Mouse (Mus musculus) forebrain, embryonic 15.5 days (tissue): ENCODE data around the gene Prcd. TPM values are rescaled to one million over a fixed set of nuclear protein-coding genes. Genes with fewer than 3 reads are reported as not detected.
"Not testable (repeated sequence)": the region's sequence is repeated elsewhere in the genome, so short reads cannot be mapped to it uniquely, and the experiment has no call there.

Experiments
- ATAC-seq: fragments of 200-750 bp; cut with Nextera tagmentation; replicated peaks from 2 replicates; pipeline ENCODE4 v1.8.0; 2017; ENCODE audit warnings: mild to moderate bottlenecking, moderate TSS enrichment, moderate library complexity
- H3K27ac ChIP-seq: fragments of 300-500 bp; sonication (generic); replicated peaks from 2 replicates; pipeline ENCODE4 v1.5.1; 2015; ENCODE audit warnings: mild to moderate bottlenecking, inconsistent platforms
- H3K27me3 ChIP-seq: fragments of 300-500 bp; sonication (generic); 2 replicates; pipeline ENCODE4 v1.6.1; 2015; ENCODE audit warnings: inconsistent platforms
- H3K36me3 ChIP-seq: fragments of 300-500 bp; sonication (generic); 2 replicates; pipeline ENCODE4 v1.6.1; 2015; ENCODE audit warnings: mild to moderate bottlenecking, inconsistent platforms
- H3K4me1 ChIP-seq: fragments of 300-500 bp; sonication (generic); 2 replicates; pipeline ENCODE4 v1.6.1; 2015; ENCODE audit warnings: inconsistent platforms
- H3K4me2 ChIP-seq: fragments of 300-500 bp; sonication (generic); replicated peaks from 2 replicates; pipeline ENCODE4 v1.6.1; 2015; ENCODE audit warnings: mild to moderate bottlenecking, inconsistent platforms
- H3K4me3 ChIP-seq: fragments of 300-500 bp; sonication (generic); 2 replicates; pipeline ENCODE4 v1.5.1; 2015; ENCODE audit warnings: mild to moderate bottlenecking, inconsistent platforms
- H3K9ac ChIP-seq: fragments of 300-500 bp; sonication (generic); replicated peaks from 2 replicates; pipeline ENCODE4 v1.6.1; 2015; ENCODE audit warnings: mild to moderate bottlenecking, inconsistent platforms
- H3K9me3 ChIP-seq: fragments of 300-500 bp; sonication (generic); 2 replicates; pipeline ENCODE4 v1.6.1; 2016; ENCODE audit warnings: inconsistent platforms
- WGBS: fragments of 180-500 bp; shearing (Covaris S2); methylation state at CpG from one replicate; pipeline ENCODE4 v1.1.7; 2015; ENCODE audit warnings: mixed read lengths; 5-methylcytosine and 5-hydroxymethylcytosine counted together
- polyA plus RNA-seq: library from polyadenylated mRNA; unstranded; fragments of >200 nt; fragmentation: Nextera tagmentation; extraction: Ambion mirVana; gene quantifications from 2 replicates; pipeline ENCODE4 v1.2.1, GENCODE M21; 2015

The Prcd gene
- polyA plus RNA-seq, 1 experiment from 2014 or later, result 2.0 TPM

GRCm38 (mm10) chr11:116656348-116657191 is 3.2 kb downstream of the Prcd start:
- Histone ChIP-seq H3K4me3 (no peak overlapping the region), H3K36me3 (no peaks in the 10 kb centered on the region), H3K4me1 (peaks cover 76% of the 10 kb centered on the region), H3K9ac (no peak overlapping the region), H3K9me3 (no peaks in the 10 kb centered on the region), H3K27ac (peak overlapping the region; percentile 76), H3K27me3 (peaks cover 7% of the 10 kb centered on the region; the same call in 1 of the 2 replicates), H3K4me2 (no peak overlapping the region)
- no peak for ATAC-seq
- 44% methylated on average over 16 of the region's 16 CpGs for WGBS

DNA sequence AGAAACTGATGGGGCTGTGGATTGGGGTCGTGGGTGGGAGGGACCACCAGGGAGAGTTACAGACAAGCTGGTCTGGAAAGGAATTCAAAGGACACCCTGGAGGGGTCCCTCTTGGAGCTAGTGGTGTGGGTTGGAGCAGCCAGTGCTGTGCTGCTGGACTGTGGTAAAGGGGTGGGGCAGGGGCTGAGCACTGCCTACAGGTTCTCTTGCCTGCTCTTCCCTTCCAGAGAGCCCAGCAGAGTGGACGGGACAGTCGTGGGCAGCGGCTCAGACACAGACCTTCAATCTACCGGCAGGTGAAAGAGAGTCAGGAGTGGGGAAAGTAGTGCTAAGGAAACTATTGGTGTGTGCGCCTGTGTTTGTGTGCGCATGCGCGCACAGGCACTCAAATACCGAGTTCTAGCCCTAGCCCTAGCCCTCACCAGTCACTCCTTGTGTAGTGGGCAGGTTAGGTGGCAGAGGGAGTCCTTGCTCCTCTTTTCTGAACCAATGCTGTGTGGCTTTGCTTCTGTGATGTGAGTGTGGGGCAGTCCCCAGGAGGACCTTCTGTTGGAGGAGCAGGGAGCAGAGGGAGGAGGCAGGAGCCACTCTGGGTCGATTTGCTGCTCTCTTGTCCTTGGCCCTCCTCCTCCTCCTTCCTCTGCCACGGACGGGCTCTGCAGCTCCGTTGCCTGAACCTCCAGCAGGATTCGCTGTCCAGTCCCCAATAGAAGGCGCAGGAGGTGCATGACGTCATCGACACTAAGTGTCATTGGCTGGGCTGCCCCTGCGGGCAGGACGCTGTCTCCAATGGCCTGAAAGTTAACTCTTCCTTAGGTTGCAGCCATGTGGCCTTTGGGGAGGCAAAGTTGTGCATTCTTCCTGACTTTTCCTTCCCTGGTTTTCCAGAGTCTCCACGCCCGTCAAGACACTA is 4.2 kb downstream of the Prcd start:
- H3K4me2 ChIP-seq, result peak overlapping the region; percentile 53
- ATAC-seq, result peak; percentile 70
- 7% methylated on average over 22 of the region's 22 CpGs for WGBS
- H3K4me1 ChIP-seq, result peaks cover 81% of the 10 kb centered on the region
- H3K27me3 ChIP-seq, result peaks cover 7% of the 10 kb centered on the region; the same call in 1 of the 2 replicates
- H3K4me3 ChIP-seq, result peak overlapping the region; percentile 31
- H3K9ac ChIP-seq, result peak overlapping the region; percentile 36
- H3K9me3 ChIP-seq, result no peaks in the 10 kb centered on the region
- H3K27ac ChIP-seq, result peak overlapping the region; percentile 76
- H3K36me3 ChIP-seq, result no peaks in the 10 kb centered on the region

DNA sequence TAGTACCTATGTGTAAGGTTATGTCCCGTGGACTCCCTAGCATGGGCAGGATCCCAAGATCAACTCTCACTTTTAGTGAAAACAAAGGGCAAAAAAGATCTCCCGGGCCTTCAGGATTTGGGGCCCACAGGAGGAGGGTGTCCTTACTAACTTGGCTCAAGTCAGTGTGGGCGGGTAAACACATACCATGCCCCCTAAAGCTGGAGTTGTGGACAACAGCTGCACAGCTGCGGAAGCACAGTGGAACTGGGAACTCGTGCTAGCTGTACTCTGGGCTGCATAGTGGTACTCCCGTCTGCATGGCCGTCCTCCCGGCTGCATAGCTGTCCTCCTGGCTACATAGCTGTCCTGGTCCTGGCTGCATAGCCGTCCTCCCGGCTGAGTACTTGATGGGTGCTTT is 4.9 kb downstream of the Prcd start:
- peak overlapping the region; percentile 21; the same call in 1 of the 2 replicates for H3K27ac ChIP-seq
- 49% methylated on average over 10 of the region's 10 CpGs for WGBS
- H3K9me3 ChIP-seq, result no peaks in the 10 kb centered on the region
- H3K36me3 ChIP-seq, result no peaks in the 10 kb centered on the region
- no peak overlapping the region for H3K4me3 ChIP-seq
- H3K4me2 ChIP-seq, result peak overlapping the region; percentile 53
- peaks cover 7% of the 10 kb centered on the region; the same call in 1 of the 2 replicates for H3K27me3 ChIP-seq
- no peak for ATAC-seq
- H3K9ac ChIP-seq, result no peak overlapping the region
- H3K4me1 ChIP-seq, result peaks cover 81% of the 10 kb centered on the region

DNA sequence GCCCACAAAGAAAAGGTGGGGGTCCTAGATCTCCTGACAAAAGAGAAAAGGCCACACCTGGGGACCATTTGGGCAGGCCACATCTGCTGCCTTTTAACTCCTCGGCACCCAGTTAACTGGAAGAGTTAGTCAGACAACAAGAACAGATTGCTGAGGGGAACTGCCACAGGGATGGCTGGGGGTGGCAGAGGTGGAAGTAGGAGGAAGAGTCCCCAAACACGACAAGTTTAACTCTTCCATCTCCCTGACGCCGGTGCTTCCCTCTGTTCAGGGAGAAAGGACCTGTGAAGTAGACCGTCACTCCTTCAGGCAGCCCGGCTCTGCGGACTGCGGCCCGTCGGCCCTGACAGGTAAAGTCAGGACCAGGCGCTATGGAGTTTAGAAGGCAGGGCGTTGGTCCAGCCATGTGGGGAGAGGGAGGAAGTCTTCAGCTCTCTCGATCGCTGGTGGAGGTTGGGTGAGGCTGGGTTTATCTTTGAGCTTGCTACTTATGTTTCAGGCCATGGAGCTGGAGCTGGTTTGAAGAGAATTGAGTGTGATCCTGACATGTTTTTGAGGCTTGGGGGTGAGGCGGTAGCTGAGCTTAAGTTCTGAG is 5.8 kb downstream of the Prcd start:
- H3K27ac ChIP-seq, result peak overlapping the region; percentile 95; the same call in 1 of the 2 replicates

GRCm38 (mm10) chr11:116660181-116660580 is 6.8 kb downstream of the Prcd start:
- 44% methylated on average over 9 of the region's 9 CpGs for WGBS
- Histone ChIP-seq H3K4me3 (no peak overlapping the region), H3K27ac (peak overlapping the region; percentile 95), H3K9me3 (no peaks in the 10 kb centered on the region), H3K9ac (no peak overlapping the region), H3K36me3 (no peaks in the 10 kb centered on the region), H3K27me3 (no peaks in the 10 kb centered on the region), H3K4me2 (peak overlapping the region; percentile 8; the same call in 1 of the 2 replicates), H3K4me1 (peaks cover 82% of the 10 kb centered on the region)
- no peak for ATAC-seq

More for the DNA sequence above, 5.8 kb downstream of the Prcd start:
- Histone ChIP-seq H3K9ac (no peak overlapping the region), H3K27me3 (peaks cover 7% of the 10 kb centered on the region; the same call in 1 of the 2 replicates), H3K4me1 (peaks cover 81% of the 10 kb centered on the region), H3K36me3 (no peaks in the 10 kb centered on the region), H3K9me3 (no peaks in the 10 kb centered on the region), H3K4me3 (no peak overlapping the region), H3K4me2 (no peak overlapping the region)
- 85% methylated on average over 15 of the region's 15 CpGs for WGBS
- no peak for ATAC-seq

DNA sequence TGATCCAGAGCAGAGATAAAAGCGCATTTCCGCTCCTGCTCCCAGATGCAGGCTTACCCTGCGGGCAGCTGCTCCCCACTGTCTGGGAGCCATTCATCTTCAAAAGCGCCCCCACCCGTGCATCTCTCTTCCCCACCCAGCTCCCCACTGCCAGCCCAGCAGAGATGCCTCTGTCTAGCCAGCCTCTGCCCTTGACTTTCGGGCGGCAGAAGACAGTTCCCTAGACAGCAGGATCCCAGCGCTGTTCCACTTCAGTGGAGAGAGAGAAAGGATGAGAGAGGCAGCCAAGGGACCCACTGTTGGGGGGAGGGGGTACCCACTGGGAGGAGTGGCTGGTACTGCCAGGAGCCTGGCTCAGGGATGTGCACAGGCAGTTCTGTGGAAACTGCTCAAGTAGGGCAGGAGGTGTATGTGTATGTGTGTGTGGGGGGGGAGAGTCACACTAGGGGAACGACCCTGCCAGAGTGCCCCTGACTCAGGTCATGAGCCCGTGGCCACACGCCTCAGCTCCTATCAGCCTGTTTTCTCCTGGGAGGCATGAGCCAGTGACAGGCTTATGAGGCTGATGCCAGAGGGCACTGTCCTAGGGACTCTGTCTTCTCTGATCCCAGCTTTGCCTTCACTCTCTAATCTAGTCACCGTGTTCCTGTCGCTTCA is 8.1 kb downstream of the Prcd start:
- H3K36me3 ChIP-seq, result no peaks in the 10 kb centered on the region
- 14% methylated on average over 13 of the region's 13 CpGs for WGBS
- H3K4me2 ChIP-seq, result peak overlapping the region; percentile 36
- peaks cover 74% of the 10 kb centered on the region for H3K4me1 ChIP-seq
- H3K9ac ChIP-seq, result peak overlapping the region; percentile 36
- no peaks in the 10 kb centered on the region for H3K27me3 ChIP-seq
- peak; percentile 57 for ATAC-seq
- H3K27ac ChIP-seq, result peak overlapping the region; percentile 95
- H3K9me3 ChIP-seq, result no peaks in the 10 kb centered on the region
- H3K4me3 ChIP-seq, result no peak overlapping the region; the same call in 1 of the 2 replicates

- 42% methylated on average over 8 of the region's 8 CpGs for WGBS
Measured at GRCm38 (mm10) chr11:116661948-116662377, 8.6 kb downstream of the Prcd start.

GRCm38 (mm10) chr11:116665289-116665688 is 12.0 kb downstream of the Prcd start:
- H3K27me3 ChIP-seq, result no peaks in the 10 kb centered on the region
- ATAC-seq, result no peak
- no peaks in the 10 kb centered on the region for H3K9me3 ChIP-seq
- WGBS, result 82% methylated on average over 10 of the region's 10 CpGs
- no peaks in the 10 kb centered on the region for H3K36me3 ChIP-seq
- peaks cover 51% of the 10 kb centered on the region for H3K4me1 ChIP-seq
- H3K27ac ChIP-seq, result no peak overlapping the region
- no peak overlapping the region for H3K9ac ChIP-seq
- no peak overlapping the region for H3K4me2 ChIP-seq
- no peak overlapping the region for H3K4me3 ChIP-seq

More at GRCm38 (mm10) chr11:116661948-116662377, 8.6 kb downstream of the Prcd start:
- no peaks in the 10 kb centered on the region for H3K9me3 ChIP-seq
- peak overlapping the region; percentile 95 for H3K27ac ChIP-seq
- H3K27me3 ChIP-seq, result no peaks in the 10 kb centered on the region
- H3K4me2 ChIP-seq, result peak overlapping the region; percentile 36
- peak; percentile 40 for ATAC-seq
- no peak overlapping the region for H3K4me3 ChIP-seq
- H3K4me1 ChIP-seq, result peaks cover 69% of the 10 kb centered on the region
- no peaks in the 10 kb centered on the region for H3K36me3 ChIP-seq
- H3K9ac ChIP-seq, result peak overlapping the region; percentile 36

DNA sequence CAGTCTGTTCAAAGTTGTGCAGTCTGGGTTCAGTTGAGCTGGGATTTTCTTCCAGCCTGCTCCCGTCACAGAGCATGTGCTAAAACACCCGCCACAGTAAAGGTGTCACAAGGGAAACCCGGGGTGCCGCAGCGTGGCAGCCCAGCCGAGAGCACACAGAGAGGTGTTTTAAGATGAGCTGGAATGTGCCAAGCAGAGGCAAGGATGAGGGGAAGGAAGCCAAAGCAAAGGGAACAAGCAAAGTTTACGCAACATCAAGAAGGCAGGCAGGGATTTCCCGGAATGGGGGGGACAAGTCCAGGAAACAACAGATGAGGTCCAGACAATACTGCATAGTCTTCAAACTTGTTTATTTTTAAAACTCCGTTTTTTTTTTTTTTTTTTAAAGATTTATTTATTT is 13.2 kb downstream of the Prcd start:
- 79% methylated on average over 9 of the region's 9 CpGs for WGBS
- Histone ChIP-seq H3K9me3 (no peaks in the 10 kb centered on the region), H3K4me3 (no peak overlapping the region), H3K27ac (no peak overlapping the region), H3K36me3 (no peaks in the 10 kb centered on the region), H3K4me2 (no peak overlapping the region), H3K9ac (no peak overlapping the region), H3K27me3 (no peaks in the 10 kb centered on the region), H3K4me1 (peaks cover 48% of the 10 kb centered on the region)
- ATAC-seq, result no peak

GRCm38 (mm10) chr11:116667012-116667411 is 13.7 kb downstream of the Prcd start:
- not testable (repeated sequence) for ATAC-seq, H3K9me3 ChIP-seq, H3K27ac ChIP-seq, H3K4me2 ChIP-seq, H3K9ac ChIP-seq, H3K36me3 ChIP-seq, H3K27me3 ChIP-seq, H3K4me3 ChIP-seq
- 91% methylated on average over 5 of the region's 5 CpGs for WGBS
- peaks cover 44% of the 10 kb centered on the region for H3K4me1 ChIP-seq

DNA sequence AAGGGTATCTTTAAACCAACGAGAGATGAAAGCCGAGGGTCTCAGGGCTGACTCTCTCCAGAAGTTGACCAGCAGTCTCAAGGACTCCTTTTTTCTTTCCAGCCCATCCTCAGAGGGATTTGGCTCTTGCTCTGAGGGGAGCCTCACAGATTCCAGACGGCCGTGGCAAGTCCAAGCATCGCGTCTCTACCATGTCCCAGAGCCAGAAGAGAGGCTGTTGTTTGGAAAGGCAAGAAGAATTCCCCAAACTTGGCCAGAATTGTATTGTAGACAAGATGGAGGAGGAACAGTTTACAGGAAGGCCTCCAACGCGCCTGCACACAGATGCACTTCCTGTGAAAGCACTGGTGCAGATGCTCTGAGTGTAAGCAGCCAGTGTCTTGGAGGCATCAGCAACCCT is 14.6 kb downstream of the Prcd start:
- 84% methylated on average over 8 of the region's 8 CpGs for WGBS
- Histone ChIP-seq H3K36me3 (no peaks in the 10 kb centered on the region), H3K4me2 (no peak overlapping the region), H3K9ac (no peak overlapping the region), H3K27me3 (no peaks in the 10 kb centered on the region), H3K4me3 (no peak overlapping the region), H3K4me1 (peaks cover 44% of the 10 kb centered on the region), H3K27ac (no peak overlapping the region), H3K9me3 (no peaks in the 10 kb centered on the region)
- no peak for ATAC-seq
